Mouse (Mus musculus): ENCODE measurements around the gene AI597479. TPM values are rescaled to one million over a fixed set of nuclear protein-coding genes. Genes with fewer than 3 reads are reported as not detected.
"Not testable (repeated sequence)": the region's sequence is repeated elsewhere in the genome, so short reads cannot be mapped to it uniquely, and the experiment has no call there.

Gene AI597479
- polyA plus RNA-seq, 1 experiment, result 32.3 TPM

DNA sequence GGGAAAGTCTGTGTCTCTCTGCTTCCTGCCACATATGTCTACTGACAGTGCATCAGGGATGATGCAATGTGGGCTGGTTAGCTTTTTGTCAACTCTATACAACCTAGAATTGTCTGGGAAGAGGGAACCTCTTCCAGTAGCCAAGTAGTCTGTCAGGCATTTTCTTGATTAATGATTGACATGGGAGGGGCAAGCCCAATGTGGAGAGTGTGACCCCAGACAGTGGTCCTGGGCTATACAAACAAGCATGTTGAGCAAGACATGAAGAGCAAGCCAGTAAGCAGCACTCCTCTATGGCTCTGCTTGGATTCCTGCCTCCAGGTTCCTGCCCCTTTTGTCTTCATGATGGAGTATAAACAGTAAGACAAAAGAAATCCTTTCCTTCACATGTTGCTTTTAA, 28.7 kb downstream of the AI597479 start:
- DNase-seq (ENCODE audit: low read depth), result no peak
- no peak for TF ChIP-seq POLR2A (IDR thresholded peaks at IDR 0.05; ENCODE audit: borderline replicate concordance, extremely low read depth, insufficient read depth, insufficient read length, poor library complexity, severe bottlenecking)
- TF ChIP-seq CTCF (IDR thresholded peaks at IDR 0.05; ENCODE audit: borderline replicate concordance, extremely low read depth, insufficient read depth, insufficient read length), result no peak

DNA sequence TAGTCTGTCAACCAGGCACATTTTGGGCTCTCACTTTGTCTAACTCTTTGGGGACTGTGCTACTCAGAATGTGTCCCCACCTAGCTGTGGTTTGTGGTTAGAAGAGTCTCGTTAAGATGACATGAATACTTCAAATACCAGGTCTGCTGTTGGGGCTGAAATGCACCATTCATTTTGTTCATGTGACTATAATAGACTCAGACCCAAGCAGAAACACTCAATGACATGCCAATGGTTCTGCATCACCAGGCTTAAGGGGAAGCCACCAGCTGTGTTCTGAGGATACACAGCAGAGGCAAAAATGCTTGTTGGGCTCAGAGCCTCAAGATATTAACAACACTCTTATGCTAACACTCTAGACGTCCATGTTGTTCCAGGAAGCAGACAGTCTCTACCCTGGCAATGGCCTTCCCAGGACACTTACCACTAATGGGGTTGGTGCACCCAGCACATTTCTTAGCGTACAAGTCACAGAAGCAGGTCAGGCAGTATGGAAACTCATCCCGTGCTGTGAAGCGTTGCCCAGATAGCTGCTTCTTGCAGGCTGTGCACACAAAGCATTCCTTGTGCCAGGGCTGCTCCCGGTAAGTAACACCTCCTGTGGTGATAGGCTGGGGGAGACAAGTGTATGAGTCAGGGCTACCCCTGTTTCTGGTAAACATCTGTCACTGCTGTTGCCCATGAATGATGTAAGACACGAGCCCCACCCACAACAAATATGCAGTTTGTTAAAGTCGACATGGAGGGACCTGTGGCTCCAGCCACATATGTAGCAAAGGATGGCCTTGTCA, 29.5 kb downstream of the AI597479 start:
- TF ChIP-seq CTCF (IDR thresholded peaks at IDR 0.05; ENCODE audit: borderline replicate concordance, extremely low read depth, insufficient read depth, insufficient read length) (no peak), POLR2A (IDR thresholded peaks at IDR 0.05; ENCODE audit: borderline replicate concordance, extremely low read depth, insufficient read depth, insufficient read length, poor library complexity, severe bottlenecking) (no peak)
- no peak for DNase-seq (ENCODE audit: low read depth)

DNA sequence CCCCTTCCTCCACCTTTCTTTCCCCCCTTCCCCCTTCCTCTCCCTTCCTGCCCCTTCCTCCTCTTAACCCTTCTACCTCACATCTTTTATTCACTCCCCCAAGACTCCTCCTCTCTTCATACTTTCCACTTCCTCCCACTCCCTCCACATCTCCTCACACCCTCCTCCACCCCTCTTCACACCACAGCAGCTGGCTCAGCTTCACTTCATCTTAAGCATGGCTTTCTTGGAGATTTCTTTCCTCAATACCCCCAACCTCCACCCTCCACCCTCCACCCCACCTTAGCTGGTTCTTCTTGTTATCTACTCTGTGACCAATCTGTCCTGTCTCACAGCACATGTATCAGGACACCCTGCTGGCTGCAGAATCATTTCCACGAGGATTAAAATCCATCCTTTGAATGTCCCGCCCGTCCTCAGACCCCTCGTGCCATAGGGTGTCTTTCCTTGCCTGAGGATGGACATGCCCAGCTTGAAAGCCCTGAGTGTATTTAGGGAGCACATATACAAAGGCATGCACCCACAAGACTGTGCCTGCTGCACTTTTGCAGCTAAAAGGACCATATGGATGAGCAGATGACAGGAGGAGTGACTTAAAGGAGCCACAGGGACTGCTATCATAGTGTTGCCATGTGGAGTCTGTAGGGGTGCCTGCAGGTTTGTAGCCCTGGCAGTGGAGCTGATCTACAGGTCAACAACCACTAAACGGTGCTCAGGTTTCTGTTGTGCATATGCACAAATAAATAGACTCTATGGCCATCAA, 31.9 kb downstream of the AI597479 start:
- DNase-seq (ENCODE audit: low read depth), result peak; percentile 31
- TF ChIP-seq CTCF (IDR thresholded peaks at IDR 0.05; ENCODE audit: borderline replicate concordance, extremely low read depth, insufficient read depth, insufficient read length) (no peak), POLR2A (IDR thresholded peaks at IDR 0.05; ENCODE audit: borderline replicate concordance, extremely low read depth, insufficient read depth, insufficient read length, poor library complexity, severe bottlenecking) (no peak)

DNA sequence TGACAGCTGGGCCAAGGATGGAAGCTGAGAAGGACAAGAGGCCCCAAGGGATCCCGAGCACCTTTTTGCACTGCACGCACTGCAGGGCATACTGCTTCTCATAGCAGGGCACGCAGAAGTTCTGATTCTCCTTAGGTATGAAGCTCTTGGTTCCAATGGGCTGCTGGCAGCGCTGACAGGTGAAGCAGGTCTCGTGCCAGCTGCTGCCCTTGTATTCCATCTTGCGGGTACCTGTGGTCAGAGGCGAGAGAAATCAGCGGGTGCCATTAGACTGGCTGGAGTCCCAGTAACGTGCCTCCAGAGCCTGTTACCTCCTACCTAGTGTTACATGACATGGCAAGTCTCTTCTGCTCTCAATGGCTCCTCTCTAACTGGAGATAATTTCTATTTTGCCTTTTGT, 33.1 kb downstream of the AI597479 start:
- DNase-seq (ENCODE audit: low read depth), result no peak
- no peak for TF ChIP-seq CTCF (IDR thresholded peaks at IDR 0.05; ENCODE audit: borderline replicate concordance, extremely low read depth, insufficient read depth, insufficient read length)
- no peak for TF ChIP-seq POLR2A (IDR thresholded peaks at IDR 0.05; ENCODE audit: borderline replicate concordance, extremely low read depth, insufficient read depth, insufficient read length, poor library complexity, severe bottlenecking)

DNA sequence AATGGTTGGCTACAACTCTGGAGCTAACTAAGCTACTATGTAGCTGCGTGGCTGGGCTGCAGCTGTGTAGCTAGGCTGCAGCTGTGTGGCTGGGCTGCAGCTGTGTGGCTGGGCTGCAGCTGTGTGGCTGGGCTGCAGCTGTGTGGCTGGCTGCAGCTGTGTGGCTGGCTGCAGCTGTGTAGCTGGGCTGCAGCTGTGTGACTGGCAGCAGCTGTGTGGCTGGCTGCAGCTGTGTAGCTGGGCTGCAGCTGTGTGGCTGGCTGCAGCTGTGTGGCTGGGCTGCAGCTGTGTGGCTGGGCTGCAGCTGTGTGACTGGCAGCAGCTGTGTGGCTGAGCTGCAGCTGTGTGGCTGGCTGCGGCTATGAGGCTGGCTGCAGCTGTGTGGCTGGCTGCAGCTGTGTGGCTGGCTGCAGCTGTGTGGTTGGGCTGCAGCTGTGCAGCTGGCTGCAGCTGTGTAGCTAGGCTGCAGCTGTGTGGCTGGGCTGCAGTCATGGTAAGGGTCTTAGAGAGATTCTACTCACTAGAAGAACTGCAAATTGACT, 38.0 kb downstream of the AI597479 start:
- DNase-seq (ENCODE audit: low read depth), result not testable (repeated sequence)

DNA sequence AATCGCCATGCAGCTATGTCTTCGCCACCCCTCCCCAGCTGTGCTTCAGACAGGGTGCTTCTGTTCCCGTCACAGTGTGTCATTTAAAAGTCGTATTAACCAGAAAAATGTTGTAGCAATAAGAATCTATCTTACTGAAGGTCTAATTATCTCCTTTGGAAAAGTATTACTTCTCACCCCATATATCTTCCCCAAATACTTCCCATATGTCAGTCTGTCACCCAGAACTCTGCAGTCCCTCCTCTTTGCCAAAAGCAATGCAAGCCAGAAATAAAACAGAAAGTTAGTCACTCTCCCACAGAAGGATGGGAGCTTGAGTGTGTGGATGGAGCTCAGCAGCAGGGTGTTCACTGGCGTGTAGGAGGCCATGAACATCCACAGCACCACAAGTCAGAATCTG, 38.8 kb downstream of the AI597479 start:
- DNase-seq (ENCODE audit: low read depth), result peak; percentile 67
- TF ChIP-seq CTCF (IDR thresholded peaks at IDR 0.05; ENCODE audit: borderline replicate concordance, extremely low read depth, insufficient read depth, insufficient read length), result no peak
- TF ChIP-seq POLR2A (IDR thresholded peaks at IDR 0.05; ENCODE audit: borderline replicate concordance, extremely low read depth, insufficient read depth, insufficient read length, poor library complexity, severe bottlenecking), result no peak

DNA sequence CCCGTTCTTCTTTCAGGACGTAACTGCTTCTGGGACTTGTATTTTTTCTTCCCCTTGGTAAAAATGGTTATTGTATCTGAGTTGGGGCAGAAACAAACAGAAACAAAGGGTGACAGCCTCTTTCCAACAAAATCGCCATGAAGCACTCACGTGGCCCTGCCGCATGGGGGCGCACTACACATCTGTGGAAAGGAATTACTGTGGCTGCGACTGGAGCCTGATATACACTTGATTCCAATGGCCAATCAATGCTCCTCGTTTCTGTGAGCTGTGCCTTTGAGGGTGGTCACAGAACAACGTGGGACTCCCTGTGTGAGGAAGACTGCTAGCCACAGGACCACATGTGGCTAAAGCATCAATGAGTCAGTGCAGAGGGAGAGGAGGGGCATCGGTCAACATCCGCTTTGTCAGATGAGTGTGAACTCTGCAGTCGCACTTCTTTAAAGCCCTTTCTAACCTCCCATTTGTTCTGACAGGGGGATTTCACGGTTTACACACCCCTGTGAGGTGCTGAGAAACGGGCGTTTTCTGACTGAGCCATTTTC, 39.8 kb downstream of the AI597479 start:
- no peak for DNase-seq (ENCODE audit: low read depth)
- TF ChIP-seq CTCF (IDR thresholded peaks at IDR 0.05; ENCODE audit: borderline replicate concordance, extremely low read depth, insufficient read depth, insufficient read length) (peak; percentile 22; the same call in 1 of the 2 replicates), POLR2A (IDR thresholded peaks at IDR 0.05; ENCODE audit: borderline replicate concordance, extremely low read depth, insufficient read depth, insufficient read length, poor library complexity, severe bottlenecking) (no peak)

DNA sequence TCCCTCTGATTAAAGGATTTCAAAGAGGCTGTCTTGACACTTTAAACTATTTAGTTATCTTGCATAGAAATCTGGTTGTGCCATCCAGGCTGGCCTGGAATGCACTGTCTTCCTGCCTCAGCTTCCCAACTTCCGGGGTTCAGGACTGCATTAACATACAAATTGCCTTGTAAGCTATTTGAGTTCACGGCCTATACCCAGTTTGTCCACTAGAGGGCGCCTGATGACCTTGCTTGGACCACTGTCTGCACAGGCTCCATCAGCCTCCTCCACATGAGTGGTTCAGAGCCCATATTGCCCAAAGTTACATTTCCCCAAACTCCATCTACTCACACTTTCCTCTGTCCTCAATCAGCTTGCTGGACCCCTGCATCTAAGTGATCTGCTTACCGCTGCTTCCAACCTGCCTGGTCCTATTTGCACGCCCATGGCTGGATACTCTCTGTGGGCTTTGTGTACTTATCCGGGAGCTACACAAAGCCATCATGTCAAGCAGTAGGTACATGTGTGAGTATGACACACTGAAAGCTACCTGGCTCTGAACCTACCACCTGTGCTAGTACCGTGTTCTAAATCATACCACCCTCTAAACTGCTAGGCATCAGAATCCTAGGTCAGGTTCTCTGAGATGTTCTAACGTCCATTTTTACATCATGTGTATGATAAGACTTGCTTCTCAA, 41.2 kb downstream of the AI597479 start:
- TF ChIP-seq CTCF (IDR thresholded peaks at IDR 0.05; ENCODE audit: borderline replicate concordance, extremely low read depth, insufficient read depth, insufficient read length) (peak; percentile 95), POLR2A (IDR thresholded peaks at IDR 0.05; ENCODE audit: borderline replicate concordance, extremely low read depth, insufficient read depth, insufficient read length, poor library complexity, severe bottlenecking) (no peak)
- peak; percentile 94 for DNase-seq (ENCODE audit: low read depth)

DNA sequence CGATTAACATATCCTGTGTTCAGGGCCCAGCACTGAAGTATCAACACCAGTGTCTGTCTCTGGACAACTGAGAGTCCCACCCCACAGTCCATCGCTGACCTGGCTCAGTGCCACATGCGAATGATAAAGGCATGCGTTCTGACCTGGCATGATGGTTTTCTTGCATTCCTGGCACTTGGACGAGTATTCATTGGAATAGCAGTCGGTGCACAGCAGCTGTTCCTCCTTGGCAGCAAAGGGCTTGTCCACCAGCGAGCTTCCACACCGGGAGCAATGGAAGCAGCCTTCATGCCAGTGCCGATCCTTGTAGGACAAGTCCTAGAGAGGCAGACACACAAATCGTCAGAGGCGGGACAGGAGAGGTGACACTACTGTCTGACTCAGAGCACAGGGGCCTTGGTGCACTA, 43.0 kb downstream of the AI597479 start:
- no peak for TF ChIP-seq CTCF (IDR thresholded peaks at IDR 0.05; ENCODE audit: borderline replicate concordance, extremely low read depth, insufficient read depth, insufficient read length)
- no peak for TF ChIP-seq POLR2A (IDR thresholded peaks at IDR 0.05; ENCODE audit: borderline replicate concordance, extremely low read depth, insufficient read depth, insufficient read length, poor library complexity, severe bottlenecking)
- DNase-seq (ENCODE audit: low read depth), result peak; percentile 29

DNA sequence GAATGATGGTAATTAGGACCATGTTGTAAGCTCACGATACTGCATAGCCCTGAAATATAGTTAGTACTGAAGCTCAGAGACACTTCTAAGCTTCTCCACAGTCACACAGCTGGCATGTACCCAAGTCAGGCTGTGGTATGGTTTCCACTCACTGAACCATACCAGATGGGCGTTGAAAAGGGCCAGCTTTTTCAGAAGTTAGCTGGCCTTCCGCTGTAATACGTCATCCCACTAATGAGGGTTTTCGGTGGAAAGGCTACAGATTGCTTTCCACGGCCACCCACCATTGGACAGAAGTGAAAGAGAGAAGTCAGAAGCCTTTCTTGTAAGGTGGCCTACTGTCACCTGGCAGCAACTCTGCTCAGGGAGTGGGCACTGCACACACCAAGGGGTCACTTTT, 44.3 kb downstream of the AI597479 start:
- DNase-seq (ENCODE audit: low read depth), result peak; percentile 70
- TF ChIP-seq POLR2A (IDR thresholded peaks at IDR 0.05; ENCODE audit: borderline replicate concordance, extremely low read depth, insufficient read depth, insufficient read length, poor library complexity, severe bottlenecking) (no peak), CTCF (IDR thresholded peaks at IDR 0.05; ENCODE audit: borderline replicate concordance, extremely low read depth, insufficient read depth, insufficient read length) (no peak)

DNA sequence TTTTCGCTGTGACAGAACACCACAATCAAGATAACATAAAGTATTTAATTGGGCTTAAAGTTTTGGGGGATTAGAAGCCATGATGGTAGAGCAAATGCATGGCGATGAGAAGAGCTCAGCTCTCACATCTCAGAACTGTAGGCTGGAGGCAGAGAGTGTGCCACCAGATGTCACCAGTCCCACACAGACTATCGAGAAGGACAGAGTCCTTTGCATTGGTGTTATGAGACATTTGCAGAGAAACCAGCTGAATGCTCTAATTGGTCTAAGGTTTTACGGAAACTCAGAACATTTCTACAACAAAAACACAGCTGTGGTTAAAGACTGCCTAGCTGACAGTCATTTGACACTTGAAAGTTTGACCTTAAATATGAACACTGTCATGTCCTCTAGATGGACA, 44.8 kb downstream of the AI597479 start:
- DNase-seq (ENCODE audit: low read depth), result peak; percentile 46
- TF ChIP-seq POLR2A (IDR thresholded peaks at IDR 0.05; ENCODE audit: borderline replicate concordance, extremely low read depth, insufficient read depth, insufficient read length, poor library complexity, severe bottlenecking) (no peak), CTCF (IDR thresholded peaks at IDR 0.05; ENCODE audit: borderline replicate concordance, extremely low read depth, insufficient read depth, insufficient read length) (peak; percentile 36; the same call in 1 of the 2 replicates)

Data from brain, embryonic 14.5 days (tissue).